Mouse (Mus musculus): ENCODE data around the gene Ppfia4. TPM values are rescaled to one million over a fixed set of nuclear protein-coding genes. Genes with fewer than 3 reads are reported as not detected.
A peak's percentile ranks its signal among the peaks of the same experiment; 100 is the strongest.

The Ppfia4 gene
- 1.5 TPM in 2 replicates for polyA plus RNA-seq (2016; fragmentation: Nextera tagmentation; extraction: Ambion mirVana)

GRCm38 (mm10) chr1:134332770-134333271 is at the start of gene Ppfia4:
Gene Ppfia4, minus strand, starts transcription at chr1:134332928.
- Histone ChIP-seq H3K27ac (no peak within 1 kb of the TSS), H3K9ac (no peak within 1 kb of the TSS), H3K27me3 (replicated peaks) (peaks cover 36% of the 10 kb centered on the region), H3K9me3 (replicated peaks) (no peaks in the 10 kb centered on the region), H3K36me3 (no peaks in the 10 kb centered on the region), H3K4me1 (peaks cover 41% of the 10 kb centered on the region), H3K4me2 (no peak within 1 kb of the TSS), H3K4me3 (no peak within 1 kb of the TSS)
- WGBS (ENCODE audit: insufficient replicate concordance), result 33% methylated on average over 13 of the region's 13 CpGs
- ATAC-seq, result no peak

GRCm38 (mm10) chr1:134381795-134382625 is 49.3 kb upstream of the Ppfia4 start:
- 0 out of 2 replicates have a peak, but pooled peaks cover 4% of the 10 kb centered on the region for H3K9me3 ChIP-seq (replicated peaks)
- H3K27me3 ChIP-seq (replicated peaks), result peaks cover 8% of the 10 kb centered on the region; the same call in 1 of the 2 replicates
- H3K27ac ChIP-seq, result no peak overlapping the region
- peak overlapping the region; percentile 20; the same call in 1 of the 2 replicates for H3K9ac ChIP-seq
- H3K4me2 ChIP-seq, result peak overlapping the region; percentile 59
- WGBS (ENCODE audit: insufficient replicate concordance), result 6% methylated on average over 19 of the region's 19 CpGs
- ATAC-seq, result no peak
- H3K36me3 ChIP-seq, result no peaks in the 10 kb centered on the region
- peak overlapping the region; percentile 9; the same call in 1 of the 2 replicates for H3K4me3 ChIP-seq
- no peaks in the 10 kb centered on the region for H3K4me1 ChIP-seq

- Histone ChIP-seq H3K9ac (no peak overlapping the region), H3K9me3 (replicated peaks) (0 out of 2 replicates have a peak, but pooled peaks cover 4% of the 10 kb centered on the region), H3K4me3 (no peak overlapping the region), H3K4me2 (no peak overlapping the region), H3K27ac (no peak overlapping the region), H3K36me3 (no peaks in the 10 kb centered on the region), H3K4me1 (no peaks in the 10 kb centered on the region), H3K27me3 (replicated peaks) (peaks cover 8% of the 10 kb centered on the region; the same call in 1 of the 2 replicates)
- ATAC-seq, result no peak
- WGBS (ENCODE audit: insufficient replicate concordance), result 61% methylated on average over 2 of the region's 2 CpGs
These were observed 48.3 kb upstream of the Ppfia4 start for GRCm38 (mm10) chr1:134381051-134381450.

- peaks cover 8% of the 10 kb centered on the region for H3K9me3 ChIP-seq (replicated peaks)
- H3K4me2 ChIP-seq, result no peak overlapping the region
- 0 out of 2 replicates have a peak, but pooled peaks cover 3% of the 10 kb centered on the region for H3K27me3 ChIP-seq (replicated peaks)
- no peaks in the 10 kb centered on the region for H3K4me1 ChIP-seq
- H3K9ac ChIP-seq, result no peak overlapping the region
- H3K4me3 ChIP-seq, result no peak overlapping the region
- no peak for ATAC-seq
- H3K27ac ChIP-seq, result no peak overlapping the region
- 53% methylated on average over 2 of the region's 2 CpGs for WGBS (ENCODE audit: insufficient replicate concordance)
- H3K36me3 ChIP-seq, result no peaks in the 10 kb centered on the region
These were observed 41.4 kb upstream of the Ppfia4 start for GRCm38 (mm10) chr1:134374124-134374523.

GRCm38 (mm10) chr1:134368777-134369337 is 36.1 kb upstream of the Ppfia4 start:
- ATAC-seq, result no peak

GRCm38 (mm10) chr1:134365491-134365890 is 32.8 kb upstream of the Ppfia4 start:
- H3K9me3 ChIP-seq (replicated peaks), result peaks cover 8% of the 10 kb centered on the region
- no peaks in the 10 kb centered on the region for H3K27me3 ChIP-seq (replicated peaks)
- H3K4me2 ChIP-seq, result no peak overlapping the region
- H3K9ac ChIP-seq, result no peak overlapping the region
- peaks cover 11% of the 10 kb centered on the region for H3K4me1 ChIP-seq
- peaks cover 2% of the 10 kb centered on the region for H3K36me3 ChIP-seq
- no peak overlapping the region for H3K4me3 ChIP-seq
- no peak for ATAC-seq
- H3K27ac ChIP-seq, result no peak overlapping the region
- 55% methylated on average over 5 of the region's 5 CpGs for whole genome bisulfite sequencing (ENCODE audit: insufficient replicate concordance)

More at GRCm38 (mm10) chr1:134368777-134369337, 36.1 kb upstream of the Ppfia4 start:
- Histone ChIP-seq H3K4me2 (no peak overlapping the region), H3K4me3 (no peak overlapping the region), H3K36me3 (no peaks in the 10 kb centered on the region), H3K9me3 (replicated peaks) (peaks cover 8% of the 10 kb centered on the region), H3K27ac (no peak overlapping the region), H3K27me3 (replicated peaks) (no peaks in the 10 kb centered on the region), H3K9ac (no peak overlapping the region), H3K4me1 (no peaks in the 10 kb centered on the region)
- 41% methylated on average over 9 of the region's 9 CpGs for WGBS (ENCODE audit: insufficient replicate concordance)

GRCm38 (mm10) chr1:134363194-134363593 is 30.5 kb upstream of the Ppfia4 start:
- no peak overlapping the region for H3K27ac ChIP-seq
- peaks cover 31% of the 10 kb centered on the region for H3K4me1 ChIP-seq
- no peak overlapping the region for H3K4me2 ChIP-seq
- 68% methylated on average over 4 of the region's 4 CpGs for WGBS (ENCODE audit: insufficient replicate concordance)
- H3K9me3 ChIP-seq (replicated peaks), result no peaks in the 10 kb centered on the region
- no peak overlapping the region for H3K4me3 ChIP-seq
- no peak for ATAC-seq
- peaks cover 23% of the 10 kb centered on the region for H3K36me3 ChIP-seq
- H3K9ac ChIP-seq, result no peak overlapping the region
- no peaks in the 10 kb centered on the region for H3K27me3 ChIP-seq (replicated peaks)

- Histone ChIP-seq H3K9me3 (replicated peaks) (no peaks in the 10 kb centered on the region), H3K27me3 (replicated peaks) (no peaks in the 10 kb centered on the region), H3K27ac (peak within 1 kb of the TSS; percentile 92), H3K9ac (peak within 1 kb of the TSS; percentile 91), H3K4me1 (peaks cover 37% of the 10 kb centered on the region), H3K4me2 (peak within 1 kb of the TSS; percentile 87), H3K4me3 (peak within 1 kb of the TSS; percentile 90), H3K36me3 (peaks cover 34% of the 10 kb centered on the region)
- ATAC-seq, result peak; percentile 97
- WGBS (ENCODE audit: insufficient replicate concordance), result 2% methylated on average over 38 of the region's 38 CpGs
These were observed 29.1 kb upstream of the Ppfia4 start, which contains the start of gene Tmem183a for GRCm38 (mm10) chr1:134361857-134362212. Gene Tmem183a, minus strand, starts transcription at chr1:134361979.

GRCm38 (mm10) chr1:134361195-134361856 is 28.6 kb upstream of the Ppfia4 start:
- ATAC-seq, result peak; percentile 88
- H3K4me3 ChIP-seq, result peak overlapping the region; percentile 90
- peaks cover 39% of the 10 kb centered on the region for H3K36me3 ChIP-seq
- peaks cover 37% of the 10 kb centered on the region for H3K4me1 ChIP-seq
- peak overlapping the region; percentile 91 for H3K9ac ChIP-seq
- H3K27me3 ChIP-seq (replicated peaks), result no peaks in the 10 kb centered on the region
- WGBS (ENCODE audit: insufficient replicate concordance), result 1% methylated on average over 40 of the region's 44 CpGs
- H3K4me2 ChIP-seq, result peak overlapping the region; percentile 87
- no peaks in the 10 kb centered on the region for H3K9me3 ChIP-seq (replicated peaks)
- peak overlapping the region; percentile 92 for H3K27ac ChIP-seq

- peak overlapping the region; percentile 92; the same call in 1 of the 2 replicates for H3K27ac ChIP-seq
- peaks cover 37% of the 10 kb centered on the region for H3K4me1 ChIP-seq
- 51% methylated on average over 7 of the region's 7 CpGs for WGBS (ENCODE audit: insufficient replicate concordance)
These were observed 27.9 kb upstream of the Ppfia4 start for GRCm38 (mm10) chr1:134360656-134361055.

GRCm38 (mm10) chr1:134357461-134357860 is 24.7 kb upstream of the Ppfia4 start:
- Histone ChIP-seq H3K4me3 (no peak overlapping the region), H3K4me2 (no peak overlapping the region), H3K36me3 (peaks cover 77% of the 10 kb centered on the region), H3K27ac (0 out of 2 replicates have a peak overlapping the region, but pooled peaks have one; percentile 45), H3K4me1 (peaks cover 35% of the 10 kb centered on the region), H3K9me3 (replicated peaks) (no peaks in the 10 kb centered on the region), H3K27me3 (replicated peaks) (no peaks in the 10 kb centered on the region), H3K9ac (no peak overlapping the region)
- 67% methylated on average over 4 of the region's 4 CpGs for WGBS (ENCODE audit: insufficient replicate concordance)
- ATAC-seq, result no peak

More at GRCm38 (mm10) chr1:134360656-134361055, 27.9 kb upstream of the Ppfia4 start:
- H3K9ac ChIP-seq, result peak overlapping the region; percentile 91
- peak overlapping the region; percentile 90 for H3K4me3 ChIP-seq
- ATAC-seq, result no peak
- peaks cover 45% of the 10 kb centered on the region for H3K36me3 ChIP-seq
- H3K27me3 ChIP-seq (replicated peaks), result no peaks in the 10 kb centered on the region
- peak overlapping the region; percentile 87 for H3K4me2 ChIP-seq
- H3K9me3 ChIP-seq (replicated peaks), result no peaks in the 10 kb centered on the region

All from liver, embryonic 12.5 days (tissue).